Mouse (Mus musculus): ENCODE results near the gene Cbll1. TPM values are rescaled to one million over a fixed set of nuclear protein-coding genes. Genes with fewer than 3 reads are reported as not detected.

Cbll1 gene
- polyA plus RNA-seq, 1 experiment from 2014 or later, result 9.0 TPM

- H3K27me3 ChIP-seq (replicated peaks; ENCODE audit: insufficient read depth, low read length), result no peaks in the 10 kb centered on the region
- TF ChIP-seq CTCF (IDR thresholded peaks at IDR 0.05) (no peak), EP300 (IDR thresholded peaks at IDR 0.05) (no peak)
- no peak overlapping the region for H3K4me3 ChIP-seq (ENCODE audit: low read depth, low read length)
- H3K36me3 ChIP-seq (ENCODE audit: insufficient read depth, low read length), result no peaks in the 10 kb centered on the region
- H3K4me2 ChIP-seq (replicated peaks; ENCODE audit: low read depth, low read length), result no peak overlapping the region
- 76% methylated on average over 11 of the region's 11 CpGs for WGBS
- no peak for ATAC-seq
- DNase-seq (ENCODE audit: low spot score), result no peak
- no peaks in the 10 kb centered on the region for H3K9me3 ChIP-seq (ENCODE audit: low read length)
- H3K9ac ChIP-seq (replicated peaks; ENCODE audit: low read depth), result no peak overlapping the region
- no peak overlapping the region for H3K27ac ChIP-seq (ENCODE audit: low read length)
- H3K4me1 ChIP-seq (ENCODE audit: insufficient read depth, low read depth, low read length), result no peaks in the 10 kb centered on the region
Measured at GRCm38 (mm10) chr12:31534060-31534843, 34.8 kb upstream of the Cbll1 start.

- 72% methylated on average over 10 of the region's 10 CpGs for WGBS
- no peak overlapping the region for H3K9ac ChIP-seq (replicated peaks; ENCODE audit: low read depth)
Measured at GRCm38 (mm10) chr12:31533218-31533908, 33.9 kb upstream of the Cbll1 start.

GRCm38 (mm10) chr12:31532054-31532453 is 32.6 kb upstream of the Cbll1 start:
- H3K36me3 ChIP-seq (ENCODE audit: insufficient read depth, low read length), result no peaks in the 10 kb centered on the region
- H3K4me2 ChIP-seq (replicated peaks; ENCODE audit: low read depth, low read length), result no peak overlapping the region
- ATAC-seq (no peak), DNase-seq (ENCODE audit: low spot score) (no peak)
- no peak overlapping the region for H3K27ac ChIP-seq (ENCODE audit: low read length)
- no peaks in the 10 kb centered on the region for H3K9me3 ChIP-seq (ENCODE audit: low read length)
- no peaks in the 10 kb centered on the region for H3K4me1 ChIP-seq (ENCODE audit: insufficient read depth, low read depth, low read length)
- no peak overlapping the region for H3K9ac ChIP-seq (replicated peaks; ENCODE audit: low read depth)
- H3K4me3 ChIP-seq (ENCODE audit: low read depth, low read length), result no peak overlapping the region
- TF ChIP-seq CTCF (IDR thresholded peaks at IDR 0.05), result no peak
- TF ChIP-seq EP300 (IDR thresholded peaks at IDR 0.05), result no peak
- 76% methylated on average over 14 of the region's 14 CpGs for WGBS
- no peaks in the 10 kb centered on the region for H3K27me3 ChIP-seq (replicated peaks; ENCODE audit: insufficient read depth, low read length)

More at GRCm38 (mm10) chr12:31533218-31533908, 33.9 kb upstream of the Cbll1 start:
- no peak for DNase-seq (ENCODE audit: low spot score)
- H3K36me3 ChIP-seq (ENCODE audit: insufficient read depth, low read length), result no peaks in the 10 kb centered on the region
- TF ChIP-seq CTCF (IDR thresholded peaks at IDR 0.05) (no peak), EP300 (IDR thresholded peaks at IDR 0.05) (no peak)
- H3K27me3 ChIP-seq (replicated peaks; ENCODE audit: insufficient read depth, low read length), result no peaks in the 10 kb centered on the region
- no peak overlapping the region for H3K4me3 ChIP-seq (ENCODE audit: low read depth, low read length)
- no peak overlapping the region for H3K27ac ChIP-seq (ENCODE audit: low read length)
- no peaks in the 10 kb centered on the region for H3K4me1 ChIP-seq (ENCODE audit: insufficient read depth, low read depth, low read length)
- H3K4me2 ChIP-seq (replicated peaks; ENCODE audit: low read depth, low read length), result no peak overlapping the region
- H3K9me3 ChIP-seq (ENCODE audit: low read length), result no peaks in the 10 kb centered on the region
- no peak for ATAC-seq

- peak; percentile 27 for DNase-seq (ENCODE audit: low spot score)
- Histone ChIP-seq H3K27me3 (replicated peaks; ENCODE audit: insufficient read depth, low read length) (no peaks in the 10 kb centered on the region), H3K9me3 (ENCODE audit: low read length) (no peaks in the 10 kb centered on the region), H3K36me3 (ENCODE audit: insufficient read depth, low read length) (no peaks in the 10 kb centered on the region), H3K27ac (ENCODE audit: low read length) (no peak overlapping the region), H3K4me2 (replicated peaks; ENCODE audit: low read depth, low read length) (no peak overlapping the region), H3K4me1 (ENCODE audit: insufficient read depth, low read depth, low read length) (no peaks in the 10 kb centered on the region), H3K9ac (replicated peaks; ENCODE audit: low read depth) (no peak overlapping the region), H3K4me3 (ENCODE audit: low read depth, low read length) (no peak overlapping the region)
- peak; percentile 38 for ATAC-seq
- TF ChIP-seq EP300 (IDR thresholded peaks at IDR 0.05), result no peak
- TF ChIP-seq CTCF (IDR thresholded peaks at IDR 0.05), result no peak
- WGBS, result 43% methylated on average over 6 of the region's 6 CpGs
Measured at GRCm38 (mm10) chr12:31527407-31527806, 28.0 kb upstream of the Cbll1 start.

- Histone ChIP-seq H3K27me3 (replicated peaks; ENCODE audit: insufficient read depth, low read length) (no peaks in the 10 kb centered on the region), H3K9ac (replicated peaks; ENCODE audit: low read depth) (no peak overlapping the region), H3K27ac (ENCODE audit: low read length) (no peak overlapping the region), H3K4me1 (ENCODE audit: insufficient read depth, low read depth, low read length) (no peaks in the 10 kb centered on the region), H3K4me3 (ENCODE audit: low read depth, low read length) (no peak overlapping the region), H3K4me2 (replicated peaks; ENCODE audit: low read depth, low read length) (no peak overlapping the region), H3K9me3 (ENCODE audit: low read length) (no peaks in the 10 kb centered on the region), H3K36me3 (ENCODE audit: insufficient read depth, low read length) (no peaks in the 10 kb centered on the region)
- no peak for ATAC-seq
- TF ChIP-seq CTCF (IDR thresholded peaks at IDR 0.05) (no peak), EP300 (IDR thresholded peaks at IDR 0.05) (no peak)
- DNase-seq (ENCODE audit: low spot score), result peak; percentile 21
- WGBS, result 55% methylated on average over 3 of the region's 3 CpGs
Measured at GRCm38 (mm10) chr12:31521371-31521770, 22.0 kb upstream of the Cbll1 start.

GRCm38 (mm10) chr12:31520119-31520518 is 20.7 kb upstream of the Cbll1 start:
- no peak overlapping the region for H3K9ac ChIP-seq (replicated peaks; ENCODE audit: low read depth)
- no peaks in the 10 kb centered on the region for H3K36me3 ChIP-seq (ENCODE audit: insufficient read depth, low read length)
- WGBS, result 39% methylated on average over 6 of the region's 6 CpGs
- H3K27me3 ChIP-seq (replicated peaks; ENCODE audit: insufficient read depth, low read length), result no peaks in the 10 kb centered on the region
- H3K27ac ChIP-seq (ENCODE audit: low read length), result no peak overlapping the region
- no peaks in the 10 kb centered on the region for H3K4me1 ChIP-seq (ENCODE audit: insufficient read depth, low read depth, low read length)
- no peak for ATAC-seq
- no peak overlapping the region for H3K4me2 ChIP-seq (replicated peaks; ENCODE audit: low read depth, low read length)
- H3K9me3 ChIP-seq (ENCODE audit: low read length), result no peaks in the 10 kb centered on the region
- no peak for TF ChIP-seq CTCF (IDR thresholded peaks at IDR 0.05)
- no peak for TF ChIP-seq EP300 (IDR thresholded peaks at IDR 0.05)
- no peak overlapping the region for H3K4me3 ChIP-seq (ENCODE audit: low read depth, low read length)
- peak; percentile 40 for DNase-seq (ENCODE audit: low spot score)
